Mouse (Mus musculus): ENCODE results near the gene Myo1d. TPM values are rescaled to one million over a fixed set of nuclear protein-coding genes. Genes with fewer than 3 reads are reported as not detected.
A peak's percentile ranks its signal among the peaks of the same experiment; 100 is the strongest.

Gene Myo1d
- polyA plus RNA-seq, 1 experiment from 2014 or later, result 3.3 TPM

DNA sequence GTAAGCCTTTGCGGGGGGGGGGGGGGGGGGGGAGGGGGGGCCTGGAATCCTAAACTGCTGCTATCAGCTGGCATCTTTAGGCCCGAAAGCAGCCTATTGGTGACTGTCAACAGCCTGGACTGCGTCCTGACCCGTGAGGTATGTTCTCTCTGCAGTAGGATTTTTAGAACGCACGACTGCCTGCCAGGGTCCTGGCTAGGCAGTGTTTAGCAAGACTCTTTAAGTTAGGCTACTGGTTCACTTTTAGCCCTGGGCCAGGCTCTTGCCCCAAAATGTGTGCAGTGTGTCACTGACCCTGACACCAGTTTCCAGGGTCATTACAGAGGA is 29.8 kb upstream of the Myo1d start:
- Histone ChIP-seq H3K27me3 (ENCODE audit: control insufficient read depth, insufficient read depth, low read length) (no peaks in the 10 kb centered on the region), H3K36me3 (ENCODE audit: control insufficient read depth, insufficient read depth, low read length) (no peaks in the 10 kb centered on the region), H3K9ac (ENCODE audit: low read length) (peak overlapping the region; percentile 92), H3K4me1 (replicated peaks; ENCODE audit: control insufficient read depth, insufficient read depth, low read length) (peaks cover 8% of the 10 kb centered on the region), H3K4me2 (ENCODE audit: low read depth, low read length, severe bottlenecking) (peak overlapping the region; percentile 90), H3K4me3 (ENCODE audit: low read depth, low read length) (peak overlapping the region; percentile 54), H3K9me3 (ENCODE audit: control insufficient read depth, low read length) (no peaks in the 10 kb centered on the region), H3K27ac (ENCODE audit: low read depth, low read length) (peak overlapping the region; percentile 66; the same call in 1 of the 2 replicates)
- 49% methylated on average over 6 of the region's 6 CpGs for WGBS
- ATAC-seq (replicated peaks; ENCODE audit: low FRiP score) (peak; percentile 29; the same call in 1 of the 2 replicates), DNase-seq (ENCODE audit: low spot score) (no peak)

DNA sequence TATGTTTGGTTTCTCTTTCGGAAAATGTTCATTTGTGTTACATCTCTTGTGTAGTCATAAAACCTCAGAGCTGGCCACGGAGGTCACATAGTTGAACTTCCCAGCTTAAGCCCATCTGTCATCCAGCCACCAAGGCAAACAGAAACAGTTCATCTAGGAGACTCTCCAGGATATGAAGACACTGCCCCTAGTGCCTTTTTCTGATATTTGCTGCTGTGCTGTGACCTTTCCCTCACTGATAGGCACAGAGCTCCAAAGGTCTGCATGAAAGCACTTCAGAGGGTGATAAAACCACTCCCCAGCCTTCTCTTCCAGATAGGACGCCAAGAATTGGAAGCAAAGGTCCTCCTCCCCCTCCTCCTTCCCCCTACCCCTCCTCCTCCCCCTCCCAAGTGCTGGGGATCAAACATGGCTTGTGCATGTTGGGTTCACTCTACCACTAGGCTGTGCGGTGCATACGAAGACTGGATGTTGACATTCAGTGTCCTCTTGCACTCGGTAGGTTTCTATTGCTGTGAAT is 28.8 kb upstream of the Myo1d start:
- ATAC-seq (replicated peaks; ENCODE audit: low FRiP score) (no peak), DNase-seq (ENCODE audit: low spot score) (no peak)
- Histone ChIP-seq H3K9ac (ENCODE audit: low read length) (no peak overlapping the region), H3K36me3 (ENCODE audit: control insufficient read depth, insufficient read depth, low read length) (no peaks in the 10 kb centered on the region), H3K9me3 (ENCODE audit: control insufficient read depth, low read length) (no peaks in the 10 kb centered on the region), H3K4me3 (ENCODE audit: low read depth, low read length) (no peak overlapping the region), H3K27ac (ENCODE audit: low read depth, low read length) (no peak overlapping the region), H3K4me2 (ENCODE audit: low read depth, low read length, severe bottlenecking) (no peak overlapping the region), H3K4me1 (replicated peaks; ENCODE audit: control insufficient read depth, insufficient read depth, low read length) (peaks cover 8% of the 10 kb centered on the region), H3K27me3 (ENCODE audit: control insufficient read depth, insufficient read depth, low read length) (no peaks in the 10 kb centered on the region)
- 67% methylated on average over 6 of the region's 6 CpGs for WGBS

DNA sequence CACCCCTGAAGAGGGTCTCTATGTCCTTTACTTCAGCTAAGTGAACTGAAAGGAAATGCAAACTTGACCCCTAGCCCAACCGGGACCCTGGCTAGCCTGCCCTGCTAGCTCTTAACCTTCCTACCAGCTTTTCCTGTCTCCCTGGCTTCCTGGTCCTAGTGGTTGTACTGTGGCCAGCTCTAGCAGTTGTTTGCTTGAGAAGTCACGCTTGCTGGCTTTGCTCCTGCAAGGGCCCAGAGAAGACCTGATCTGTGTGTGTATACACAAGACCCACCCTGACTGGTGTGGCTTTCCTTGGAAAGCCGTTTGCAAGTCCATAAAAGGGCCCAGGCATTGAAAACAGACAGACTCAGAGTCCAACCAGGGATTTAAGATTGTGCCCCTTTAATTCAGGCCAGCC is 22.9 kb upstream of the Myo1d start:
- no peaks in the 10 kb centered on the region for H3K27me3 ChIP-seq (ENCODE audit: control insufficient read depth, insufficient read depth, low read length)

DNA sequence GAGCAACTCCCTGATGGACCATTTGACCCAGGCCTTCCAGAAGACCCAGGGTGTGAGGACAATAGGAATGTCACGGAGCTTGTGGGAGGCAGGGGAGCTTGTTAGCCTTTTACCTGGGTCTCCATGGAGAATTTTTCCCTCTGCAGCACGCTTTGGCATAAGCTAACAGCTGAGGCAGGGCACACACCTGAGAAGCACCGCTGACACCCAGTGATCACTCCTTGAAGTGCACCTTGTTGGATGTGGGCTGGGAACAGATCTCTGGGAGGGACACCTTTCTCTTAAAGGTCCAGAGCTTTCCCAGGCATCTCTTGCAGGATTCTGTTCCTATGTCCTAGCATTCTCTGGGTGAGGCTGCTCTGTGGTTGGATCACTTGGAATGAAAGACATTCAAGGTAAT is 20.2 kb upstream of the Myo1d start:
- Histone ChIP-seq H3K4me1 (replicated peaks; ENCODE audit: control insufficient read depth, insufficient read depth, low read length) (no peaks in the 10 kb centered on the region), H3K9me3 (ENCODE audit: control insufficient read depth, low read length) (no peaks in the 10 kb centered on the region), H3K4me3 (ENCODE audit: low read depth, low read length) (no peak overlapping the region), H3K36me3 (ENCODE audit: control insufficient read depth, insufficient read depth, low read length) (no peaks in the 10 kb centered on the region), H3K4me2 (ENCODE audit: low read depth, low read length, severe bottlenecking) (no peak overlapping the region), H3K27me3 (ENCODE audit: control insufficient read depth, insufficient read depth, low read length) (no peaks in the 10 kb centered on the region), H3K9ac (ENCODE audit: low read length) (no peak overlapping the region), H3K27ac (ENCODE audit: low read depth, low read length) (no peak overlapping the region)
- 25% methylated on average over 3 of the region's 3 CpGs for WGBS
- no peak for DNase-seq (ENCODE audit: low spot score)
- ATAC-seq (replicated peaks; ENCODE audit: low FRiP score), result no peak

More for the DNA sequence above, 22.9 kb upstream of the Myo1d start:
- DNase-seq (ENCODE audit: low spot score) (no peak), ATAC-seq (replicated peaks; ENCODE audit: low FRiP score) (no peak)
- Histone ChIP-seq H3K27ac (ENCODE audit: low read depth, low read length) (no peak overlapping the region), H3K9me3 (ENCODE audit: control insufficient read depth, low read length) (no peaks in the 10 kb centered on the region), H3K9ac (ENCODE audit: low read length) (no peak overlapping the region), H3K36me3 (ENCODE audit: control insufficient read depth, insufficient read depth, low read length) (no peaks in the 10 kb centered on the region), H3K4me3 (ENCODE audit: low read depth, low read length) (no peak overlapping the region), H3K4me1 (replicated peaks; ENCODE audit: control insufficient read depth, insufficient read depth, low read length) (no peaks in the 10 kb centered on the region), H3K4me2 (ENCODE audit: low read depth, low read length, severe bottlenecking) (no peak overlapping the region)
- 75% methylated on average over 3 of the region's 3 CpGs for WGBS

DNA sequence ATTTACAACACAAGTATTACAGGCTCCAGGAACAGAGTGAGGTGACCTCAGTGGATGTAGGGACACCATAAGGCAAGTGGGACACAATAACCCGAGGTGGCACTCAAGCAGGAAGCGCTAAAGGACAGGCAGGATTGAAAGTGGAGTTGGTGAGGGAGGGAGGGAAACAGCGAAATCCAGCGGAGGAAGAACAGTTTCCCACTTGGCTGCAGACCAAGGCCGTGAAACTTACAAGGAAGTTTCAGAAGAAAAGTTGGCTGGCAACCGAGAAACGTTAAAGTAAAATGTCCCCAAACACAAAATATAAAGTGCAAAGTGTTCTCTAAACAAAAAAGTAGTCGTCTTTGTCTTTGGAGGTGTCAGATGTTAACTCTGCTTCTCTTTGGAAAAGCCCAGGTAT is 15.6 kb upstream of the Myo1d start:
- H3K4me1 ChIP-seq (replicated peaks; ENCODE audit: control insufficient read depth, insufficient read depth, low read length), result no peaks in the 10 kb centered on the region
- H3K36me3 ChIP-seq (ENCODE audit: control insufficient read depth, insufficient read depth, low read length), result no peaks in the 10 kb centered on the region
- no peak overlapping the region for H3K9ac ChIP-seq (ENCODE audit: low read length)
- no peaks in the 10 kb centered on the region for H3K27me3 ChIP-seq (ENCODE audit: control insufficient read depth, insufficient read depth, low read length)
- ATAC-seq (replicated peaks; ENCODE audit: low FRiP score) (no peak), DNase-seq (ENCODE audit: low spot score) (no peak)
- H3K4me2 ChIP-seq (ENCODE audit: low read depth, low read length, severe bottlenecking), result no peak overlapping the region
- H3K27ac ChIP-seq (ENCODE audit: low read depth, low read length), result no peak overlapping the region
- whole genome bisulfite sequencing, result 80% methylated on average over 8 of the region's 8 CpGs
- H3K4me3 ChIP-seq (ENCODE audit: low read depth, low read length), result no peak overlapping the region
- no peaks in the 10 kb centered on the region for H3K9me3 ChIP-seq (ENCODE audit: control insufficient read depth, low read length)

DNA sequence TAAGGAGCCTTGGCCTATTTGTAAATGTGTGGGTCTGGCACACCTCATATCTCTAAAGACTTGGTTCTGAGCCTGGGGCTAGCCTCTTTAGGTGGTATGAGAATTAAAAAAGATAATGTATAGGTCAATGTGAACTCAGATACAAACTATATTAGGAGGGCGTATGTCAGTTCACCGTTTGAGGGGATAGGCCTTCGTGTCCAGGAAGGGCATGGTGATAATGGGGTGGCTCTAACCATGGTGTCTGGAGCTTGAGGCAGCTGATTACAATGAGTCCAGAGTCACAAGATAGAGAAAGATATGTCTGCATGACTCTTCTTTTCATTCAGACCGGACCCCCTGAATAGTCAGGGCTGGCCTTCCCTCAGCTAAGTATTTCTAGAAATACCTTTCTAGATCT is 14.5 kb upstream of the Myo1d start:
- DNase-seq (ENCODE audit: low spot score) (no peak), ATAC-seq (replicated peaks; ENCODE audit: low FRiP score) (no peak)
- WGBS, result 87% methylated on average over 4 of the region's 4 CpGs
- no peaks in the 10 kb centered on the region for H3K4me1 ChIP-seq (replicated peaks; ENCODE audit: control insufficient read depth, insufficient read depth, low read length)
- H3K4me3 ChIP-seq (ENCODE audit: low read depth, low read length), result no peak overlapping the region
- no peaks in the 10 kb centered on the region for H3K36me3 ChIP-seq (ENCODE audit: control insufficient read depth, insufficient read depth, low read length)
- H3K27ac ChIP-seq (ENCODE audit: low read depth, low read length), result no peak overlapping the region
- no peaks in the 10 kb centered on the region for H3K9me3 ChIP-seq (ENCODE audit: control insufficient read depth, low read length)
- no peak overlapping the region for H3K4me2 ChIP-seq (ENCODE audit: low read depth, low read length, severe bottlenecking)
- H3K27me3 ChIP-seq (ENCODE audit: control insufficient read depth, insufficient read depth, low read length), result no peaks in the 10 kb centered on the region
- no peak overlapping the region for H3K9ac ChIP-seq (ENCODE audit: low read length)

DNA sequence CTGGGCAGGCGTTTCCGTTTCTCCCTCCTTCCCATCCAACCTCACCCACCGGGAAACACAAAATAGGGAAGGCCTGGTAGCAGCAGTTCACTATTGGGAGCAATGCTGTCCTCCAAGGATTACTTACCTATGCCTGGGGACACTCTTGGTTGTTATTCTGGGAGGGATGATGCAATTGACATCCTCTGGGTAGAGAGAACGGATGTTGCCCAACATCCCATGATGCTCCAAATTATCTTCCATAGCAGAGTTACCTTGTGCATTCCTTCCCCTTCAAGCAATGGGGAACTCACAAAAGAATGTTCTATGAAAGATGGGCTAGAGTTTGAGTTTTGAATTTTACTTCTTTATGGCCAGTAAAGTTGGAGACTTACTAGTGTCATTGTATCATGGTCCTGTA is 13.6 kb upstream of the Myo1d start:
- H3K4me1 ChIP-seq (replicated peaks; ENCODE audit: control insufficient read depth, insufficient read depth, low read length), result no peaks in the 10 kb centered on the region
- ATAC-seq (replicated peaks; ENCODE audit: low FRiP score) (no peak), DNase-seq (ENCODE audit: low spot score) (no peak)
- no peaks in the 10 kb centered on the region for H3K27me3 ChIP-seq (ENCODE audit: control insufficient read depth, insufficient read depth, low read length)
- H3K9me3 ChIP-seq (ENCODE audit: control insufficient read depth, low read length), result no peaks in the 10 kb centered on the region
- no peak overlapping the region for H3K9ac ChIP-seq (ENCODE audit: low read length)
- no peaks in the 10 kb centered on the region for H3K36me3 ChIP-seq (ENCODE audit: control insufficient read depth, insufficient read depth, low read length)
- no peak overlapping the region for H3K27ac ChIP-seq (ENCODE audit: low read depth, low read length)
- WGBS, result 88% methylated on average over 4 of the region's 4 CpGs
- H3K4me3 ChIP-seq (ENCODE audit: low read depth, low read length), result no peak overlapping the region
- H3K4me2 ChIP-seq (ENCODE audit: low read depth, low read length, severe bottlenecking), result no peak overlapping the region

DNA sequence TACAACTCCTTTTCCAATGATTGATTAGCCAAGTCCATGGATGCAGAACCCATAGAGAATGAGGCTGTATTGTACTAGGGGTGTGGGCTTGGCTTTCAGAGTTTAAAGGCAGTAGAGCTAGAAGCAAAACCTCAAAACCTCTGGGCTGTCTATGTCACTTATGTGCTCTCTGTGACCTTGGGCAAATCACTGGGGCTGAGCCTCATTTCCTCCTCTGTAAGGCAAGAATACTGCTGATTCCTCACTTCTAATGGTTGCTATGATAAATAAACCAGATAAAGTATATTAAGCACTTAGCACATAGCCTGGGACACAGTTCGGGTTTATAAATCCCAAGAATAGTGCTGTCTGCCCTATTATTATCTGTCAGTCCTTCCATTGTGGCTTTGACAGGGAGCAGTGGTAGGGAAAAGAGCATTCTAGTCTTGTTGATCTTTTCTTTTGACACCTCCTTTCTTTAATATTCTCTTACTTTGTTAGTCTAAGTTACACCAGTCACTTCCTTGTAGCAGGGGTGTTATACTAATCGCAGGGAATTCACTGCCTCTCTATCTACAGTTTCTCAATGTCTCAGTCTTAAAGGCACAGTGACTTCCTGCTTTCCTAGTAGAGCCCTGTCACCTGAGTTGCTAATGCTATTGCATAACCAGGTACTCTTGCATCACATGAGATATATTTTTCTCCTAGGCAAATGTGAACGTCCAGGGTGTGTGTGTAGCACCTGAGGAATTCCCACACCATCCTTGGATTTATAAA is 12.0 kb upstream of the Myo1d start:
- no peaks in the 10 kb centered on the region for H3K27me3 ChIP-seq (ENCODE audit: control insufficient read depth, insufficient read depth, low read length)
- ATAC-seq (replicated peaks; ENCODE audit: low FRiP score) (no peak), DNase-seq (ENCODE audit: low spot score) (no peak)
- no peaks in the 10 kb centered on the region for H3K4me1 ChIP-seq (replicated peaks; ENCODE audit: control insufficient read depth, insufficient read depth, low read length)
- H3K36me3 ChIP-seq (ENCODE audit: control insufficient read depth, insufficient read depth, low read length), result no peaks in the 10 kb centered on the region
- H3K9me3 ChIP-seq (ENCODE audit: control insufficient read depth, low read length), result no peaks in the 10 kb centered on the region
- no peak overlapping the region for H3K4me3 ChIP-seq (ENCODE audit: low read depth, low read length)
- no peak overlapping the region for H3K4me2 ChIP-seq (ENCODE audit: low read depth, low read length, severe bottlenecking)
- H3K27ac ChIP-seq (ENCODE audit: low read depth, low read length), result no peak overlapping the region
- H3K9ac ChIP-seq (ENCODE audit: low read length), result no peak overlapping the region
- 75% methylated on average over 3 of the region's 3 CpGs for WGBS

DNA sequence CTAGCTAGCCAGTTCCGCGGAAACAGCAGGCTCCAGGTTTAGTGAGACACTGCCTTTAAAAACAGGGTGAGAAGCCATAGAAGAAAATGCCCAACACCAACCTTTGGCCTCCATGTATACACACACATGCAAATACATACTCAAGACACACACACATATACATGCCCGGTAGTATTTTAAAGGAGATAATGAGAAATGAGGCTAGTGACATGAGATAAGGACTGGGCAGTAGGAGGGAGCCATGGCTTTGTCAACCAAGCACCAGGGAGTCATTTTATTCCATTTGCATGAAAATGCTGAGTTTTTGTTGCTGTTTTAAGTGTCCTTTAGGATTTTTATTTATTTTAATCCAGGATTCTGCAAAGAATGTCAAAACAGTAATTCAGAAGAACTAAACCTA is 10.6 kb upstream of the Myo1d start:
- Histone ChIP-seq H3K4me2 (ENCODE audit: low read depth, low read length, severe bottlenecking) (no peak overlapping the region), H3K4me3 (ENCODE audit: low read depth, low read length) (no peak overlapping the region), H3K4me1 (replicated peaks; ENCODE audit: control insufficient read depth, insufficient read depth, low read length) (no peaks in the 10 kb centered on the region), H3K36me3 (ENCODE audit: control insufficient read depth, insufficient read depth, low read length) (no peaks in the 10 kb centered on the region), H3K27ac (ENCODE audit: low read depth, low read length) (no peak overlapping the region), H3K27me3 (ENCODE audit: control insufficient read depth, insufficient read depth, low read length) (no peaks in the 10 kb centered on the region), H3K9ac (ENCODE audit: low read length) (no peak overlapping the region), H3K9me3 (ENCODE audit: control insufficient read depth, low read length) (no peaks in the 10 kb centered on the region)
- ATAC-seq (replicated peaks; ENCODE audit: low FRiP score) (no peak), DNase-seq (ENCODE audit: low spot score) (no peak)
- WGBS, result 69% methylated on average over 3 of the region's 3 CpGs
